Mouse (Mus musculus) stomach, postnatal 0 days (tissue): ENCODE data around the gene Patl2.

Experiments used
- CTCF ChIP-seq: IDR thresholded peaks from 2 replicates; pipeline ENCODE4 v1.5.1; 2016; ENCODE audit warnings: antibody characterized with exemption, low read depth, mild to moderate bottlenecking, moderate library complexity
- EP300 ChIP-seq: optimal IDR thresholded peaks from 2 replicates; pipeline ENCODE3; 2016; ENCODE audit warnings: antibody characterized with exemption

DNA sequence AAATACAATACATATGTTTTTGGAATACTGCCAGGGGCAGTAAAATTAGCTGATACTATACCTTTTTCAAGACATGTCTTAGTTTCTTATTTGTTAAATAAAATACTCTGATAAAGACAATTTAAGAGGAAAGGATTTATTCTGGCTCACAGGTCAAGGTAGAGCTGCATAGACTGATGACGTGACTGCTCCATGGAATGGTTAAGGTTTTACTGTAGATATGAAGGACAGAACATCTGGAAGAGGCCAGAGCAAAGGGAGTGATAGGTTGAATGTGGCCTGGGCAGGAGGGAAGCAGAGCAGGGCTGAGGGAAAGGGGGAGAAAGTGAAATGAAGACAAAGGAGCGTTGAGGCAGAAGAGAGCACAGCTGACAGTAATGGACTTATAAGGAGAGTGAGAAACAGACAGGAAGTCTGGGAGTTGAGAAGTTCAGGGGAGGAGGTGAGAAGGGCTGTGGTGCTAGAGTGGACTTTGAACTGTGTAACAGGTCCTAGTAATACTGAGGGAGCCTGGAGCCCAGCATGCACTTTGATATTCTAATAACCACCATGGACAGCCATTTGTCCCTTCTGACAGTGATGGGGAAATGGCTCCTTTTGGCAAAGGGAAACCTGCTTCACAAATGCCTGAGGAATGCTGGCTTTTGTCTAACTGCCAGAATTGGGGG, 20.6 kb upstream of the Patl2 start:
- TF ChIP-seq EP300 (no peak), CTCF (no peak)
